Mouse (Mus musculus) stomach, embryonic 14.5 days (tissue): ENCODE results near the gene Gpr162. TPM values are rescaled to one million over a fixed set of nuclear protein-coding genes. Genes with fewer than 3 reads are reported as not detected.

Source experiments
- ATAC-seq: fragments of 200-750 bp; cut with Nextera tagmentation; 2 replicates; pipeline ENCODE4 v1.8.0; 2017; ENCODE audit warnings: low read depth, moderate TSS enrichment; ENCODE audit not compliant: insufficient number of reproducible peaks, insufficient read depth, low FRiP score
- H3K27ac ChIP-seq: fragments of 300-500 bp; sonication (generic); 2 replicates; pipeline ENCODE4 v1.5.1; 2014; ENCODE audit warnings: mild to moderate bottlenecking, low read length, moderate library complexity, mixed read lengths
- H3K27me3 ChIP-seq: fragments of 300-500 bp; sonication (generic); 2 replicates; pipeline ENCODE4 v1.6.1; 2014; ENCODE audit warnings: low read length, control low read depth, mixed read lengths; ENCODE audit not compliant: control insufficient read depth, insufficient read depth
- H3K36me3 ChIP-seq: fragments of 300-500 bp; sonication (generic); 2 replicates; pipeline ENCODE4 v1.6.1; 2014; ENCODE audit warnings: mild to moderate bottlenecking, control low read depth, low read length, moderate library complexity, mixed read lengths; ENCODE audit not compliant: control insufficient read depth, insufficient read depth
- H3K4me1 ChIP-seq: fragments of 300-500 bp; sonication (generic); 2 replicates; pipeline ENCODE4 v1.6.1; 2014; ENCODE audit warnings: low read length, control low read depth, mixed read lengths; ENCODE audit not compliant: control insufficient read depth, insufficient read depth
- H3K4me2 ChIP-seq: fragments of 300-500 bp; sonication (generic); replicated peaks from 2 replicates; pipeline ENCODE4 v1.6.1; 2014; ENCODE audit warnings: low read depth, low read length, control low read depth
- H3K4me3 ChIP-seq: fragments of 300-500 bp; sonication (generic); 2 replicates; pipeline ENCODE4 v1.5.1; 2014; ENCODE audit warnings: low read depth, low read length, control low read depth
- H3K9ac ChIP-seq: fragments of 300-500 bp; sonication (generic); replicated peaks from 2 replicates; pipeline ENCODE4 v1.6.1; 2014; ENCODE audit warnings: low read depth, mild to moderate bottlenecking, control low read depth, low read length, moderate library complexity, mixed read lengths
- H3K9me3 ChIP-seq: fragments of 300-500 bp; sonication (generic); 2 replicates; pipeline ENCODE4 v1.6.1; 2016; ENCODE audit warnings: low read depth, low read length, control low read depth; ENCODE audit not compliant: control insufficient read depth
- WGBS: fragments of 180-500 bp; shearing (Covaris S2); extraction: QIAGEN DNeasy Blood & Tissue Kit; methylation state at CpG from one replicate; pipeline ENCODE4 v1.1.7; 2014; 5-methylcytosine and 5-hydroxymethylcytosine counted together
- polyA plus RNA-seq: library from polyadenylated mRNA; unstranded; fragments of >200 nt; fragmentation: Nextera tagmentation; extraction: Ambion mirVana; gene quantifications from 2 replicates; pipeline ENCODE4 v1.2.1, GENCODE M21; 2014

Gpr162 gene
- 0.91 and 1.0 TPM in 2 replicates for polyA plus RNA-seq

GRCm38 (mm10) chr6:124863658-124864298 lies at the start of gene Gpr162:
Gpr162 (minus strand) TSS chr6:124863983.
- Histone ChIP-seq H3K27me3 (no peaks in the 10 kb centered on the region), H3K9me3 (no peaks in the 10 kb centered on the region), H3K4me2 (peak within 1 kb of the TSS; percentile 79), H3K9ac (peak within 1 kb of the TSS; percentile 22; the same call in 1 of the 2 replicates), H3K4me3 (peak within 1 kb of the TSS; percentile 46), H3K27ac (peak within 1 kb of the TSS; percentile 18; the same call in 1 of the 2 replicates), H3K4me1 (peaks cover 14% of the 10 kb centered on the region; the same call in 1 of the 2 replicates), H3K36me3 (no peaks in the 10 kb centered on the region)
- 2% methylated on average over 30 of the region's 43 CpGs for WGBS
- ATAC-seq, result peak; percentile 47

- Histone ChIP-seq H3K9ac (no peak overlapping the region), H3K4me3 (no peak overlapping the region), H3K36me3 (peaks cover 32% of the 10 kb centered on the region), H3K9me3 (no peaks in the 10 kb centered on the region), H3K27me3 (no peaks in the 10 kb centered on the region), H3K4me1 (peaks cover 30% of the 10 kb centered on the region), H3K27ac (no peak overlapping the region; the same call in 1 of the 2 replicates), H3K4me2 (no peak overlapping the region)
- no peak for ATAC-seq
- WGBS, result 70% methylated on average over 6 of the region's 6 CpGs
Observed at GRCm38 (mm10) chr6:124913214-124913613, 49.4 kb upstream of the Gpr162 start.

- Histone ChIP-seq H3K4me1 (peaks cover 30% of the 10 kb centered on the region), H3K36me3 (peaks cover 32% of the 10 kb centered on the region), H3K27ac (no peak within 1 kb of the TSS; the same call in 1 of the 2 replicates), H3K9ac (0 out of 2 replicates have a peak within 1 kb of the TSS, but pooled peaks have one; percentile 6), H3K27me3 (no peaks in the 10 kb centered on the region), H3K4me3 (no peak within 1 kb of the TSS), H3K4me2 (no peak within 1 kb of the TSS), H3K9me3 (no peaks in the 10 kb centered on the region)
- ATAC-seq, result no peak
- 16% methylated on average over 13 of the region's 13 CpGs for WGBS
Observed at GRCm38 (mm10) chr6:124911533-124912218, 47.9 kb upstream of the Gpr162 start, which contains the start of gene Lag3. Lag3 (minus strand) TSS chr6:124911705.

DNA sequence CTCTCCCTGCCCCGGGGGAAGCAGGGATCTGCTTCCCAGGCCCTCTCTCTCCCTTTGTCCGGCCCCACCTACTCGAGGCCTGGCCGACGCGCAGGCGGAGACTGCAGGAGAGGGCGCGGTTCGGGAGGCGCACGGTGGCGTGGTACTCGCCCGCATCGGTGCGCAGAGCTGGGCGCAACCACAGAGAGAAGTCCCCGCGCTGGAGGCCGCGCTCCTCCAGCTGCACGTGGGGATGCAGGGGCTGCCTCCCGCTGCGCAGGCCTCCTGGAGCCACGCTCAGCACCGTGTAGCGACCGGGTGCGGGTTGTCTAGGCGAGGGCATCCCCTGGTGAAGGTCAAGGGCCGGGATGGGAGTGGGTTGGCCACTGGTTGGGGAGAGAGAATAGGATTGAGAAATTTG lies 46.2 kb upstream of the Gpr162 start:
- no peak overlapping the region for H3K27ac ChIP-seq
- H3K4me3 ChIP-seq, result peak overlapping the region; percentile 15; the same call in 1 of the 2 replicates
- peak overlapping the region; percentile 42 for H3K4me2 ChIP-seq
- WGBS, result 7% methylated on average over 32 of the region's 32 CpGs
- peak; percentile 67 for ATAC-seq
- H3K9ac ChIP-seq, result peak overlapping the region; percentile 10; the same call in 1 of the 2 replicates
- H3K4me1 ChIP-seq, result peaks cover 18% of the 10 kb centered on the region
- H3K36me3 ChIP-seq, result peaks cover 26% of the 10 kb centered on the region
- no peaks in the 10 kb centered on the region for H3K9me3 ChIP-seq
- H3K27me3 ChIP-seq, result no peaks in the 10 kb centered on the region

DNA sequence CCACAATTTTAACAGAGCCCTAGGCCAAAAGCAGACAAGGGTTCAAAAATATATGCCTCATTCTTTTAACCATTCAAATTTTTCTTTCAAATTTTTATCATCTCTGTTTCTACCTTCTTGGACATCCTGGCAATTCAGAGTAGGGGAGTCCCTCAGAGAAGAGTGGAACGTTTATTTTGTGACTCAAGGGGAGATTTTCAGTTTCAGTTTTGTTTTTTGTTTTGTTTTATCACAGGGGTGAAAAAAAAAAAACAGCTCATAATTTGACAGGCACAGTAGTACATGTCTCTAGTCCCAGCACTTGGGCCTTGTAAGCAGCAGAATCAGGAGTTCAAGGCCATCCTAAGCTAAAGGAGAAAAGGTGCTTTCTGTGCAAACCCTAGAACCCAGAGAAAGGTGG lies 44.0 kb upstream of the Gpr162 start:
- no peaks in the 10 kb centered on the region for H3K9me3 ChIP-seq
- H3K27ac ChIP-seq, result no peak overlapping the region
- no peak overlapping the region for H3K4me2 ChIP-seq
- H3K4me1 ChIP-seq, result peaks cover 16% of the 10 kb centered on the region; the same call in 1 of the 2 replicates
- peaks cover 4% of the 10 kb centered on the region; the same call in 1 of the 2 replicates for H3K36me3 ChIP-seq
- H3K4me3 ChIP-seq, result no peak overlapping the region
- WGBS, result 74% methylated on average over 1 of the region's 1 CpGs
- H3K27me3 ChIP-seq, result no peaks in the 10 kb centered on the region
- no peak for ATAC-seq
- no peak overlapping the region for H3K9ac ChIP-seq

GRCm38 (mm10) chr6:124904991-124905860 lies 41.4 kb upstream of the Gpr162 start:
- H3K36me3 ChIP-seq, result no peaks in the 10 kb centered on the region
- no peak overlapping the region for H3K4me3 ChIP-seq
- H3K27ac ChIP-seq, result peak overlapping the region; percentile 99
- 27% methylated on average over 14 of the region's 16 CpGs for WGBS
- H3K9ac ChIP-seq, result 0 out of 2 replicates have a peak overlapping the region, but pooled peaks have one; percentile 49
- peak overlapping the region; percentile 76 for H3K4me2 ChIP-seq
- no peaks in the 10 kb centered on the region for H3K9me3 ChIP-seq
- ATAC-seq, result no peak
- peaks cover 7% of the 10 kb centered on the region; the same call in 1 of the 2 replicates for H3K4me1 ChIP-seq
- no peaks in the 10 kb centered on the region for H3K27me3 ChIP-seq

DNA sequence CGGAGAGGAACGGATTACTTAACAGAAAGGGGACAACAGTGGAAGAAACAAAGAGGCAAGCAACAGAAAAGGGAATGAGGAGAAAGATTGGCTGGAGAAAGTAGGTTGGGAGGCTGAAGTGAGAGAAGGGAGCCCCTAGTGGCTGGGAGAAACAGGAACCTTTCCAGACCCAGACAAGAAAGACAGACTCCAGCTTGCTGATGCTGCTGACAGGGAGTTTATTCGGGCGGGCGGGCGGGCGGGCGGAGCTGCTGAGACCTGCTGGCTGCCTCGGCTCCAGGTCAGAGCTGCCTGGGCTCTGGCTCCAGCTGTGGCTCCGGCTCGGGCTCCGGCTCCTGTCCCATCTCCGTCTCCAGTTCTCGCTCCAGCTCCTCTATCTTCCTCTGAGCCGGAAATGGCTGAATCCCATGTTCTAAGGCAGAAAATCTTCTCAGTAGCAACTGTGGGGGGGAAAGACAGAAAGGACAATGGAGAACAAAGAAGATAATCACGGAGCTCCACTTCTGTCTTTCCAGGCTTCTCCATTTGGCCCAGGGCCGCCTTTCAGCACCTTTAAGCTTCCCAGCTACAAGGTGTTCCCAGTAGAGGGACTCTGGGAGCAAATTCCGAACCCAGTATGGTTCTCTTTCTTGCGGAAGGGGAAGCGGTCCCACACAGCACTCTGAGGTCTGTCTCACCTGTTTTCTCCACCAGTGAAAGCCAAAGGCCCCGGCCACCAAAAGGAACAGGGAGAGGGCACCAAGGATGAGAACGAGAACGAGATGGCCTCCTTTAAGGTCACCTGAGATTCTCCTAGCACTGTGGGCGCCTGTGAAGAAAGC lies 40.6 kb upstream of the Gpr162 start:
- Histone ChIP-seq H3K9me3 (no peaks in the 10 kb centered on the region), H3K4me1 (no peaks in the 10 kb centered on the region), H3K27ac (peak overlapping the region; percentile 99), H3K4me3 (peak overlapping the region; percentile 40), H3K4me2 (peak overlapping the region; percentile 76), H3K27me3 (no peaks in the 10 kb centered on the region), H3K9ac (peak overlapping the region; percentile 49), H3K36me3 (no peaks in the 10 kb centered on the region)
- peak; percentile 77 for ATAC-seq
- 11% methylated on average over 24 of the region's 24 CpGs for WGBS
